Mouse (Mus musculus) cerebellum, postnatal 4 days (tissue): Measurements from ENCODE around the gene Vps26b.

ENCODE experiments used
- DNase-seq, 2 experiments: peaks; one replicate each; pipeline ENCODE4 v3.0.0; 2022; ENCODE audit warnings: low spot score in 2 of 2, mixed read lengths in 1 of 2

Gene Vps26b

DNA sequence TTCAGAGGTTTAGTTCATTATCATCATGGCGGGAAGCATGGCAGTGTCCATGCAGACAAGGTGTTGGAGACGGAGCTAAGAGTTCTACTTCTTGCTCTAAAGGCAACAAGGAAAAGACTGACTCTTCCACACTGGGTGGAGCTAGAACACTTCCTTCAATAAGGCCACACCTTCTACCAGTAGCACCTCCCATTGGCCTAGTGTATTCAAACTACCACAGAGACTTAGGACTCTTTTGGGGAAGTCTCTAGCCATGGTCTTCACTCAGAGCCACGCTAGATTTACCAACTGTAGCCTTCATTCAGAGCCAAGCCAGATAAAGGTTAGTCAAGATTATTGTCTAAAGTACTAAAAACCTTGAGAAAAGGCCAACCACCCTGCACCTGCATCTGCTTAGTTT, 32.8 kb downstream of the Vps26b start:
- no peak for DNase-seq

DNA sequence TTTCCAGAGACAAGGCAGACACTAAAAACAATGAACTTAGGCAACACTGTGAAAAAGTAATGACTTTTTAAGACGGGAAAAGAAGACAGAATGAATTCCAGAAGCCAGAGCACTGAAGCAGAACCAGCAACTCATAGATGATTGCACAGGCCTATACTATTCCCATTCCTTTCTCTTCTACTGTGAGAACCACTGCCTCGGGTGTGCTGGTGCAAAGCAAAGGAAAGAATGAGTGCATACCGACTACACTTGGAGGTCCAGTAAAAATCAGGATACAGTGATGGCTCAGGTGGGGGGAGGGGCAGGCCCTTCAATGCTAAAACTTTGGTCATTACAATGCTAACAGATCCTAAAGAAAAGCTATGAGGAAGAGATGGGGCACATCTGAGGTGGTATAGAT, 36.0 kb downstream of the Vps26b start:
- no peak for DNase-seq

DNA sequence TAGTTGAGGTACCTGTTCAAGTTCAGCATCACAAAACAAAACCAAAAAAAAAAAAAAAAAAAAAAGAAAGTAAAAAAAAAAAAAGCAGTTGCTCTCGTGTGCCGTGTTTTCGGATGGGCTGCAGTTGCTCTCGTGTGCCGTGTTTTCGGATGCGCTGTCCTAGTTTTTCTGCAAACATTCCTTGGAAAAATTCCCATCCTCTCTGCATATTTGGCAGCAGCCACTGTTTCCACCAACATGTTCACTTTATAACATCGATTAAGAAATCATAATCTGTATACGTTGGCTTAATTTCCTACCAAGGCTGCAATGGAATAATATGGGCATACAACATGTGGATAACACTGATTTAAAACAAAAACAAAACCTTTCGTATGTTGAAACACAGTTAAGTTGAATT, 36.7 kb downstream of the Vps26b start:
- no peak for DNase-seq

DNA sequence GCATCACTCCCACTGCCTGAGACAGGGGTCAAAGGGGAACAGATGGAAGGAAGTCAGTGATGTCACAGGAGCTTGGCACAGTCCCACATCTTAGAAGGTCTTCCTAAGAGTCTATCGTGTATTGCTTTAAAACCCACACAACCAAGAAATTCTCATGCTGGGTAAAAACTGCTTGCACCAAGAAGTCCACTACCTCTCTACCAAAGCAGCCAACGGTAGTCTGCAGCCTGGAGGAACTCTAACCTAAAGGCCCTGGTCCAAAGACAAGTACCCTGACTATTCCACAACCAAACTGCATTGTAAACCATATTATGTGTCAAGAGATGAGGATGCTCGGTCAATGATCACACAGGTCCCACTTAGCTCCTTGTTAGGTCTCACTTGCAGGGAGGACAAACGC, 39.7 kb downstream of the Vps26b start:
- DNase-seq: no peak

DNA sequence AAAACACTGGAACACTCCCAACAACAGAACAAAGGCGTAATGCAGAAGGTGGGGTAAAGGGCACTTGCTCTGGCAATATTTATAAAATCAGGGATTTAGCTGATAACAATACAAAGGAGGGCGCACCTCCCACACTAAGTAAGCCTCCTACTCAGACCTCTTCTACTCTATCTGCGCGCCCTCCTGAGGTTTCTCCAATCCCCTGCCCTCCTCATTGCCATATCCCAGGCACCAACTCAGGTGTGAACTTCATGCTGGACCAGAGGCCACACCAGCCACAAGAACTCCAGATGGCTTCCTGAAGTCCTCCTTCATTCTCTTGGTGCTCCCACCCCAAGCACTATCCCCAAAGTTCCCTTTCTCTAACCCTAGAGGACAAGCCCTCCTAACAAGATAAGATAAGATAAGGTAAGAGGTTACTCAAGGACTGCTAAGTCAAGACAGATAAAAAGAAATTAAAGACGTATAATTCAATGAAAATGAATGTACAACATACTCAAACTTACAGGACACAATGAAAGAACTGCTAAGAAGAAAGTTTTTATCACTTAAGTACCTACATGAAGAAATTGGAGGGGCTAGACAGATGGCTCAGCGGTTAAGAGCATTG, 44.1 kb downstream of the Vps26b start:
- DNase-seq: no peak

DNA sequence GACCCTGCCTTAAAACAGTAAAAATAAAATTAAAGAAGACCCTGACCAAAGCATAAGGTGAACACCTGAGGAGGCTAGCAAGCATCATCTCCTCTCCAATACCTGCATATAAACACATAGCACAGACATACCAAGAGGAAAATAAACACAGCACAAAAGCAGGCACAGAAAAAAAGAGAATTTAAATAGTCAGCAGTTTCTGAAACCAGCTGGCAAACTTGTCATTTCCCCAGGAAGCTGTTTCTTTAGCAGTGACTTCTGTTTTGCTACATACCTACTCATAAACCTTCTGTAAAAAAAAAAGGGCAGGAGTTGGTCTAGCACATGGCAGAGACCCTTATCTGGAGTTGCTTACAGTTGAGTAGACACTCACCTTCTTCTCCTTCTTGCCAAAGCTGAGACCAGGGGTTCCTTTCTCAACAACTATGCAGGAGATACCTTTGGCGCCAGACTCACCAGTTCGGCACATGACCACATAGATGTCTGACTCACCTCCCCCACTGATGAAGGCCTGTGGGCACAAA, 44.7 kb downstream of the Vps26b start:
- DNase-seq: no peak

DNA sequence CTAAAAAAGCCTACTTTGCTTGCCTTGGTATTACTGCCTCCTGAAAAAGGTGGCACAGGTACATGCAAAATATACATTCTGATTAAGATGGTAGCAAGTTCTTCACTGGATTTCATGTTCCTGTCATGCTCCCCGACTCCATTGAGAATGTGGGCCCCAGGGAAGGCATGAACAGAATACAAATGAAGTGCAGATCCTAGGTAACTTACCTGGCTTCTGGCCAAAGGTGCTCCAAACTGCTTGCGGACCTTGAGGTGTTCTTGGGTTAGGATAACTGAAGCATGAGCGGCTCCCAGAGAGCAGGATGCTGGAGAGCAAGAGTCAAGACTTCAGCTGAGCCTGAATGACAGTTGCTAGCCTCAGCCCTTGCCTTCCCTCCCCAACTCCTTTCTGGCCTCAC, 51.1 kb downstream of the Vps26b start:
- DNase-seq: no peak

DNA sequence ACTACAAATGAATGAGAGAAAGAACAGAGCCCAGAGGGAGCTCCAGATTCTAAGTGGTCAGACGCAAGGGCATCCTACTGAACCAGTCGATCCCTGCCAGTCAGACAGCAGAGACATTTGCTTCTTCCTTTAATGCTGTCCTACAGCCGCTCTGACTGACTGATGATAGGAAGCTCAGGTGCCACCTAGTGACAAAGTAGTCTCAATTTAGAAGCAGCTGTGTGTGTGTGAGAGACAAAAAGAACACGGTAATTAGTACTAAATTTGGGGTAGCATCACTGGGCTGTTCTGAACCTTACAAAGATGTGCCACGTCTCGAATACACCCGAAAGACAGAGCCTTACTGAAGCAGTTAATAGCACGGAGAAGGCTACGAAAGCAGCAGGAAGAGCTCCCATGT, 52.1 kb downstream of the Vps26b start:
- no peak for DNase-seq
